Mouse (Mus musculus) hematopoietic stem cell, adult 5-6 weeks (primary cell): Measurements from ENCODE around the gene Stat1. TPM values are rescaled to one million over a fixed set of nuclear protein-coding genes. Genes with fewer than 3 reads are reported as not detected.
A peak's percentile ranks its signal among the peaks of the same experiment; 100 is the strongest.

Source experiments
- ATAC-seq, 2 experiments: fragments of 125-278 bp in 1 of 2; replicated peaks in 1 of 2; 2 replicates each; pipeline ENCODE4 v1.8.0; 2016 to 2017; ENCODE audit warnings: inconsistent platforms in 2 of 2, mild to moderate bottlenecking in 2 of 2, moderate number of reproducible peaks in 2 of 2, low read depth in 1 of 2, moderate TSS enrichment in 1 of 2; ENCODE audit not compliant: low FRiP score in 2 of 2, poor library complexity in 2 of 2, severe bottlenecking in 2 of 2, insufficient read depth in 1 of 2, low TSS enrichment in 1 of 2
- total RNA-seq: library from RNA; stranded (forward); fragments of 172-1452, 232-1000 nt; gene quantifications from 2 replicates; pipeline ENCODE4 v1.2.3, GENCODE M21; 2017

Gene Stat1
- total RNA-seq, 1 experiment from 2014 or later: 123 TPM

GRCm38 (mm10) chr1:52150676-52151075, 31.4 kb downstream of the Stat1 start:
- peak; percentile 78 to 86 for ATAC-seq

GRCm38 (mm10) chr1:52151166-52151565, 31.9 kb downstream of the Stat1 start:
- no peak for ATAC-seq

- no peak for ATAC-seq
Observed at GRCm38 (mm10) chr1:52152369-52152768, 33.1 kb downstream of the Stat1 start.

- no peak for ATAC-seq
Observed at GRCm38 (mm10) chr1:52152936-52153335, 33.7 kb downstream of the Stat1 start.

GRCm38 (mm10) chr1:52154890-52155289, 35.6 kb downstream of the Stat1 start:
- ATAC-seq: no peak

- ATAC-seq: no peak
Observed at GRCm38 (mm10) chr1:52156351-52156750, 37.1 kb downstream of the Stat1 start.

- no peak for ATAC-seq
Observed at GRCm38 (mm10) chr1:52158040-52158439, 38.8 kb downstream of the Stat1 start.

GRCm38 (mm10) chr1:52158490-52159381, 39.5 kb downstream of the Stat1 start:
- no peak for ATAC-seq

GRCm38 (mm10) chr1:52161151-52161550, 41.9 kb downstream of the Stat1 start:
- ATAC-seq: no peak

- ATAC-seq: no peak
Observed at GRCm38 (mm10) chr1:52163707-52164457, 44.6 kb downstream of the Stat1 start.

- peak; percentile 72 to 76 for ATAC-seq
Observed at GRCm38 (mm10) chr1:52166652-52167220, 47.5 kb downstream of the Stat1 start.

GRCm38 (mm10) chr1:52170057-52170456, 50.8 kb downstream of the Stat1 start:
- peak; percentile 49 to 60 for ATAC-seq

- ATAC-seq: no peak
Observed at GRCm38 (mm10) chr1:52170747-52171146, 51.5 kb downstream of the Stat1 start.

- ATAC-seq: no peak
Observed at GRCm38 (mm10) chr1:52171271-52171670, 52.0 kb downstream of the Stat1 start.

GRCm38 (mm10) chr1:52175321-52175720, 56.1 kb downstream of the Stat1 start:
- ATAC-seq: no peak

GRCm38 (mm10) chr1:52175983-52176382, 56.7 kb downstream of the Stat1 start:
- no peak for ATAC-seq

- ATAC-seq: no peak
Observed at GRCm38 (mm10) chr1:52176999-52177398, 57.8 kb downstream of the Stat1 start.

GRCm38 (mm10) chr1:52179939-52180568, 60.8 kb downstream of the Stat1 start:
- no peak for ATAC-seq
